Mouse (Mus musculus): Measurements from ENCODE around the gene Vmn2r85. TPM values are rescaled to one million over a fixed set of nuclear protein-coding genes. Genes with fewer than 3 reads are reported as not detected.
A peak's percentile ranks its signal among the peaks of the same experiment; 100 is the strongest.
"Not testable (repeated sequence)": the region's sequence is repeated elsewhere in the genome, so short reads cannot be mapped to it uniquely, and the experiment has no call there.

The Vmn2r85 gene
- total RNA-seq (2014; rRNA removed; ENCODE audit: low replicate concordance) (not detected in 2 replicates), polyA plus RNA-seq (2015; fragmentation: Nextera tagmentation; extraction: Ambion mirVana) (not detected in 2 replicates)

- H3K4me3 ChIP-seq (ENCODE audit: low read depth, low read length); H3K4me1 ChIP-seq (ENCODE audit: control insufficient read depth, insufficient read depth); H3K36me3 ChIP-seq (replicated peaks; ENCODE audit: control insufficient read depth, insufficient read depth, low read length); H3K9ac ChIP-seq (replicated peaks; ENCODE audit: low read depth, low read length); ATAC-seq (ENCODE audit: insufficient read depth, low read depth); H3K4me2 ChIP-seq (ENCODE audit: low read depth, low read length); H3K27ac ChIP-seq (ENCODE audit: low read depth); H3K27me3 ChIP-seq (ENCODE audit: control insufficient read depth, insufficient read depth, low read length); DNase-seq (ENCODE audit: low spot score); H3K9me3 ChIP-seq (replicated peaks; ENCODE audit: control insufficient read depth, low read length): not testable (repeated sequence)
Measured at GRCm38 (mm10) chr10:130429603-130430002, at the start of gene Vmn2r85. TSS of gene Vmn2r85 (minus strand) at chr10:130429703.

DNA sequence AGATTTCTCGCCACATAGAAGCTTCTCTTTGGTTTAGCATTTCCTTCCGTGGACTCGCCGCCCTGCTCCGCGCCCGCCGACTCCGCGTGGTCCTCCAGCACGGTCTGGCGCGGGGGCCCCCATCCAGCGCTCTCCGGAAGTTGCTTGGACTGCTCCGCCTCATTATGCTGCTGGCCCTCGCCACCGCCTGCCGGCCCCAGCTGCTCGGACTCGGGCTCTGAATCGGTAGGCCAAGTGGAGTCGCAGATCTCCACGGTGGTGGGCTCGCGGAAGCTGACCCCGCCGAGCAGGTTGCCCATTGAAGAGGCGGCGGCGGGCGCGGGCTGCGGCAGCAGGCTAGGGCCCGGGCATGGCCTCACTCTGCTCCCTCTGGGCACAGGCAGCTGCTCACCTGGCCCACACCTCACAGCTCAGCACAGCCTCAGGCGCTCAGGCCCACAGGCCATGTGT lies 40.8 kb upstream of the Vmn2r85 start:
- peak; percentile 68 for ATAC-seq (ENCODE audit: insufficient read depth, low read depth)
- Histone ChIP-seq H3K4me2 (ENCODE audit: low read depth, low read length) (peak overlapping the region; percentile 84), H3K4me3 (ENCODE audit: low read depth, low read length) (peak overlapping the region; percentile 49), H3K4me1 (ENCODE audit: control insufficient read depth, insufficient read depth) (no peaks in the 10 kb centered on the region), H3K9ac (replicated peaks; ENCODE audit: low read depth, low read length) (no peak overlapping the region), H3K36me3 (replicated peaks; ENCODE audit: control insufficient read depth, insufficient read depth, low read length) (no peaks in the 10 kb centered on the region), H3K27ac (ENCODE audit: low read depth) (no peak overlapping the region), H3K27me3 (ENCODE audit: control insufficient read depth, insufficient read depth, low read length) (no peaks in the 10 kb centered on the region), H3K9me3 (replicated peaks; ENCODE audit: control insufficient read depth, low read length) (no peaks in the 10 kb centered on the region)
- WGBS, result 4% methylated on average over 36 of the region's 36 CpGs
- DNase-seq (ENCODE audit: low spot score), result no peak
- TF ChIP-seq CTCF (IDR thresholded peaks at IDR 0.05; ENCODE audit: low read depth) (no peak), EP300 (IDR thresholded peaks at IDR 0.05; ENCODE audit: low read depth) (no peak)

DNA sequence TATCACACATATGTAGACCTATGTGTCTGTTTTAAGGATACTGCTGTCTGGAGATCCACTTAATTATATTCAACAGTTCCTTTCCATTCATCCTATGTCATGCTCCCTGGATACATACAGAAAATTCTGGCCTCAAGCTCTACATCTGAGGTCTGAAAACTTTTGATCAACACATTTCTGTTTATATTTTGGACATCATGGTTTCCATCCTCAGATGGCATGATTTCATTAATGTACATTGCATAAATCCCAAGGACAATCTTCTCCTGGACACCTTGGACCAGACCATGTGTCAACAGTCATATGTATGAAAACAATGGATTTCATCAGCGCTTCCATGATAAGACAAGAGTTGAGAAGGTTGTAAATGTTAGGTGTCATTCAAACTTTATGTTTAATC lies 26.4 kb upstream of the Vmn2r85 start, which contains the start of gene Vmn2r86:
Gene Vmn2r86 (minus strand): TSS at position 101 of the 400 bp plus-strand sequence.
- H3K4me3 ChIP-seq (ENCODE audit: low read depth, low read length); H3K9ac ChIP-seq (replicated peaks; ENCODE audit: low read depth, low read length); H3K27ac ChIP-seq (ENCODE audit: low read depth); H3K27me3 ChIP-seq (ENCODE audit: control insufficient read depth, insufficient read depth, low read length); H3K36me3 ChIP-seq (replicated peaks; ENCODE audit: control insufficient read depth, insufficient read depth, low read length); DNase-seq (ENCODE audit: low spot score); H3K4me1 ChIP-seq (ENCODE audit: control insufficient read depth, insufficient read depth); ATAC-seq (ENCODE audit: insufficient read depth, low read depth); H3K4me2 ChIP-seq (ENCODE audit: low read depth, low read length); H3K9me3 ChIP-seq (replicated peaks; ENCODE audit: control insufficient read depth, low read length): not testable (repeated sequence)
- 83% methylated on average over 1 of the region's 1 CpGs for WGBS

GRCm38 (mm10) chr10:130444776-130445175 lies 15.3 kb upstream of the Vmn2r85 start:
- no peak for TF ChIP-seq CTCF (IDR thresholded peaks at IDR 0.05; ENCODE audit: low read depth)
- 84% methylated on average over 21 of the region's 21 CpGs for WGBS
- no peak overlapping the region for H3K9ac ChIP-seq (replicated peaks; ENCODE audit: low read depth, low read length)
- no peaks in the 10 kb centered on the region for H3K36me3 ChIP-seq (replicated peaks; ENCODE audit: control insufficient read depth, insufficient read depth, low read length)
- H3K27ac ChIP-seq (ENCODE audit: low read depth), result no peak overlapping the region
- ATAC-seq (ENCODE audit: insufficient read depth, low read depth) (no peak), DNase-seq (ENCODE audit: low spot score) (no peak)
- no peak overlapping the region for H3K4me2 ChIP-seq (ENCODE audit: low read depth, low read length)
- no peak overlapping the region for H3K4me3 ChIP-seq (ENCODE audit: low read depth, low read length)
- no peaks in the 10 kb centered on the region for H3K4me1 ChIP-seq (ENCODE audit: control insufficient read depth, insufficient read depth)
- no peaks in the 10 kb centered on the region for H3K9me3 ChIP-seq (replicated peaks; ENCODE audit: control insufficient read depth, low read length)
- no peaks in the 10 kb centered on the region for H3K27me3 ChIP-seq (ENCODE audit: control insufficient read depth, insufficient read depth, low read length)

DNA sequence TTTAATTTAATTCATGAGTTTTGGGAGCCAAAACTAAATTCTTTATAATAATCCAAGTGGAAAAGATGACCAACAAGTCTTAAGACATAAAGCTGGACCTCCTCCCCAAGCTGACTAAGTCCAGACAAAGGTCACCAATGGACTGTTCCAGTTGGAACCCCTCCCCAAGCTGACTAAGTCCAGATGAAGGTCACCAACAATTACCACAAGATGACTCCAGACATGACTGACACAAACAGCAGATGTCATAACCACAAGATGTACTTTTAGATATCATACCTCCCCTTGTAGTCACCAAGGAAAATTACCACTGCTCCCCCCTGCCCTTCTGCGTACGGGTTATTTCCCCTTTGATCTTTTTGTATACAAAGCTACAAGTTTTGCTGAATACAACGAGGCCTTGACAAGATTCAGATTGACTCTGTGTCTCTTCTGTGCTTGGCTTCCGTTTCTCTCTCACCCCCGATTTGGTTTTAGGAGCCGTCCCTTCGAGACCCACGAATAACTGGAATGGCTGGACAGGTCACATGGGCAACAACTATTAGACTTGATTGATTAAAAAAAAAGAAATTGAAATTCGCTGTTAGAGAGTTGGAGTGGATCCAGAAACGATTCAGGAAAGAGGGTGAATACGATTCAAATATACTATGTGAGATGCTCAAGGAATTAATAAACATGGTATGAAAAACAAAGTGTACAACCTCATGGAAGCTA lies 4.8 kb upstream of the Vmn2r85 start:
- not testable (repeated sequence) for H3K4me2 ChIP-seq (ENCODE audit: low read depth, low read length); DNase-seq (ENCODE audit: low spot score); H3K4me1 ChIP-seq (ENCODE audit: control insufficient read depth, insufficient read depth); H3K27ac ChIP-seq (ENCODE audit: low read depth); H3K27me3 ChIP-seq (ENCODE audit: control insufficient read depth, insufficient read depth, low read length); H3K36me3 ChIP-seq (replicated peaks; ENCODE audit: control insufficient read depth, insufficient read depth, low read length); H3K9me3 ChIP-seq (replicated peaks; ENCODE audit: control insufficient read depth, low read length); ATAC-seq (ENCODE audit: insufficient read depth, low read depth); H3K9ac ChIP-seq (replicated peaks; ENCODE audit: low read depth, low read length); H3K4me3 ChIP-seq (ENCODE audit: low read depth, low read length)
- 69% methylated on average over 11 of the region's 11 CpGs for WGBS

DNA sequence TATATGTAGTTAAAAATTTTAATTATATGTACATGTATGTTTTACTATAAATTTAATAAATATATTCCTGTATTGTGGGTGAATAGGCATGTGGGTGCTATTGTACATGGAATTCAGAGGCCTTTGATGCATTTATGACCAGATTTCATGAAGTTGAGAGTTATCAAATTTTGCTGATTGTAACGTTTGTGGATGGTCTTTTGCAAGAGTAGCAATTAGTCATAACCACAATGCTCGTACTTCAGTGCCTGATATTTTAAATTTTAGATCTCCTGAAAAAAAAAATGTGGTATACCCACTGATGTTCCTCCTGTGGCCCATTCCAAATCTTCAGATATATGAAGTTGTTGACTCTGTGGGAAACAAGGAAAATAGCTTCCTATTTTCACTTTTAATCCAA lies 7.1 kb downstream of the Vmn2r85 start:
- not testable (repeated sequence) for H3K27me3 ChIP-seq (ENCODE audit: control insufficient read depth, insufficient read depth, low read length); H3K4me2 ChIP-seq (ENCODE audit: low read depth, low read length); ATAC-seq (ENCODE audit: insufficient read depth, low read depth); H3K4me3 ChIP-seq (ENCODE audit: low read depth, low read length); H3K9me3 ChIP-seq (replicated peaks; ENCODE audit: control insufficient read depth, low read length); H3K9ac ChIP-seq (replicated peaks; ENCODE audit: low read depth, low read length); H3K4me1 ChIP-seq (ENCODE audit: control insufficient read depth, insufficient read depth); H3K27ac ChIP-seq (ENCODE audit: low read depth); H3K36me3 ChIP-seq (replicated peaks; ENCODE audit: control insufficient read depth, insufficient read depth, low read length); DNase-seq (ENCODE audit: low spot score)
- WGBS, result 49% methylated on average over 2 of the region's 2 CpGs

Measured in heart, postnatal 0 days (tissue).